Mouse (Mus musculus) bone marrow, adult 2 months (tissue): ENCODE measurements around the gene Shld2. TPM values are rescaled to one million over a fixed set of nuclear protein-coding genes. Genes with fewer than 3 reads are reported as not detected.

ENCODE experiments used
- H3K27ac ChIP-seq: fragments of 200-500 bp; 2 replicates; pipeline ENCODE4 v1.5.1; 2012; ENCODE audit warnings: low read depth, mild to moderate bottlenecking, control low read depth, inconsistent platforms, low read length; ENCODE audit not compliant: control insufficient read depth, poor library complexity, insufficient read depth
- H3K4me1 ChIP-seq: fragments of 200-500 bp; 2 replicates; pipeline ENCODE4 v1.6.1; 2011; ENCODE audit warnings: low read length; ENCODE audit not compliant: control insufficient read depth, insufficient read depth
- H3K4me3 ChIP-seq: fragments of 200-500 bp; replicated peaks from 2 replicates; pipeline ENCODE3; 2011; ENCODE audit warnings: mild to moderate bottlenecking, low read depth, low read length, control low read depth; ENCODE audit not compliant: control insufficient read depth
- CTCF ChIP-seq: fragments of 200-500 bp; IDR thresholded peaks from 2 replicates; pipeline ENCODE4 v1.5.1; 2011; ENCODE audit warnings: low read length, control low read depth; ENCODE audit not compliant: control insufficient read depth, insufficient read depth
- POLR2A ChIP-seq: fragments of 200-500 bp; IDR thresholded peaks from 2 replicates; pipeline ENCODE4 v1.6.1; 2011; ENCODE audit warnings: low read depth, mild to moderate bottlenecking, control low read depth, low read length, borderline replicate concordance; ENCODE audit not compliant: control insufficient read depth
- WGBS: fragments of 180-500 bp; shearing (Covaris S2); methylation state at CpG from one replicate; pipeline ENCODE4 v1.1.7; 2018; 5-methylcytosine and 5-hydroxymethylcytosine counted together
- polyA plus RNA-seq: library from polyadenylated mRNA; stranded (reverse); fragments of >200 nt; gene quantifications from 2 replicates; pipeline ENCODE4 v1.2.4, GENCODE M21; 2011; ENCODE audit warnings: low replicate concordance; ENCODE audit not compliant: missing spikeins, insufficient read depth, insufficient read length

The Shld2 gene
- polyA plus RNA-seq, 1 experiment, result 0.45 TPM

GRCm38 (mm10) chr14:34227981-34228380, 82.3 kb downstream of the Shld2 start:
- H3K4me1 ChIP-seq, result no peaks in the 10 kb centered on the region
- H3K27ac ChIP-seq, result no peak overlapping the region; the same call in 1 of the 2 replicates
- 66% methylated on average over 12 of the region's 12 CpGs for WGBS
- no peak overlapping the region for H3K4me3 ChIP-seq
- no peak for TF ChIP-seq POLR2A
- no peak for TF ChIP-seq CTCF

DNA sequence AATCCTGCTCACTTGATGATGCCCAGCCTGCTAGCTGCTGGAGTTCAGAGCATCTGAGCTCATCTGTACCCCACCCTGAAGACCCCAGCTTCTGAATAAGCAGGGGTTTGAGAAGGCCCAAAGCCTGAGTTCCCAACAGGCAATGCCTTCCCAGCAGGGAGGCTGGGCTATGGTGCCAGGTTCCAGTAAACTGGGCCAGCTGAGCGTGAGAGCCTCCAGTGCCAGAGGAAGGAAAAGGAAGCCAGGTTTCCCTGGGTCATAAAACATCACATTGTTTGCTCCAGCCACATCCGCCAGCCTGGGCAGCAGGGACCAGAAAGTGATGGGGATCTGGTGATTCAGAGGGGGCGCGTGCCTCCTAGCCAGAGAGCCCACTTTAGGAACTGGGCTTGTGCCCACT, 83.7 kb downstream of the Shld2 start:
- no peak for TF ChIP-seq POLR2A
- TF ChIP-seq CTCF, result no peak
- 66% methylated on average over 4 of the region's 4 CpGs for WGBS

GRCm38 (mm10) chr14:34225986-34226385, 84.3 kb downstream of the Shld2 start:
- TF ChIP-seq CTCF, result no peak
- TF ChIP-seq POLR2A, result no peak
- no peak overlapping the region for H3K27ac ChIP-seq
- no peaks in the 10 kb centered on the region for H3K4me1 ChIP-seq
- WGBS, result 76% methylated on average over 9 of the region's 9 CpGs
- no peak overlapping the region for H3K4me3 ChIP-seq

More for the DNA sequence above, 83.7 kb downstream of the Shld2 start:
- H3K27ac ChIP-seq, result no peak overlapping the region
- H3K4me3 ChIP-seq, result no peak overlapping the region
- no peaks in the 10 kb centered on the region for H3K4me1 ChIP-seq

DNA sequence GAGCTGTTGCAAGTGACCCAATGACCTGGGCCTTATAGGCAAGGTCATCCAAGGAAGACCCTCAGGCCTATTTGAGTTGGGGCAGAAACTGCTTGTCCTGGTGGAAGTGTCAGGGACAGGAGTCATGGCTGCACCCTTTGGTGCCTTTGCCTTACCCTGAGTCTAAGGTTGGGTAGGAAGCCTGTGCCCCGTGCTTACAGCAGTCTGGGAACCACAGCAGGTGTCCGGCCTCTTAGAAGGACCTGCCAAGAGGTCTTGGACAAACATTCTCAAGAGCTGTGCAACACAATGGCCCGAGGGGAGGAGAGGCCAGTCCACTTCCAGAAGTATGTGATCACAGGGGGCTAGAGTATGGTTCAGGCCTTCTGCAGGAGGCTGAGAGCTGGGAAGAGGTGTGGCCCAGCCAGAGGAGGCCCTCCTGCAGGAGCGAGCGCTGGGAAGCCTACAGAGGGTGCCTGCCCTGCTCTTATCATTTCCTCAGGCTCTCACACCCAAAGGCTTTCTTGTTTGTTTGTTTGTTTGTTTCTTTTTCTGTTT, 86.9 kb downstream of the Shld2 start:
- H3K4me1 ChIP-seq, result no peaks in the 10 kb centered on the region
- no peak overlapping the region for H3K4me3 ChIP-seq
- no peak overlapping the region for H3K27ac ChIP-seq
- TF ChIP-seq CTCF (no peak), POLR2A (no peak)
- WGBS, result 70% methylated on average over 5 of the region's 5 CpGs

DNA sequence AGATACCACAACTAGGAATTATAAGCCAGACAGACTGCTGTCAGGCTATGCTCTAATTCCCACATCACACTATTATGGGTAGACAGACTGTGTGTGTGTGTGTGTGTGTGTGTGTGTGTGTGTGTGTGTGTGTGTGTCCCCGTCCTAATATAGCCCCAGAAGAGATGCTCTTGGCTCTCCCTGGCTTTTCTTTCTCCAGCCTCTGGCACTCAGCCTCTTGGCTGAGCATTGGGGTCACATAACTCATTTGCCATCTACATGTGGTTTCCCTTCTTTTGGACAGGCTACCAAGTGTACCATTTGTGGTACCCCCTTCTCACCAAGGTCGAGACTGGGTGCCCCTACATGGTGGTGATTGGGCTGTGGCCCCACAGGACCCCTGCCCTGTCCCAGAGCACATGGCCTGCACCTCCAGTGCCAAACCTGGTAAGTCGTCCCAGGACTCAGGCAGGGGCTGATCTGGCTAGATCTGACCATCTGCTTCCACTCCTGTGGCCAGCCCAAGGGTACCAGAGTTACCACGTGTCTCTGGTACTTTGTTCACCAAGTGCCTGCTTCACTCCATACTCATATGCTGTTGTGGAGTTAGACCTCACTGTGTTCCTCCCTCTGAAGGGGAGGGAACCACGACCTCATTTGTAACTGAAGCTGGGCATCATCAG, 88.7 kb downstream of the Shld2 start:
- WGBS, result 54% methylated on average over 5 of the region's 5 CpGs

DNA sequence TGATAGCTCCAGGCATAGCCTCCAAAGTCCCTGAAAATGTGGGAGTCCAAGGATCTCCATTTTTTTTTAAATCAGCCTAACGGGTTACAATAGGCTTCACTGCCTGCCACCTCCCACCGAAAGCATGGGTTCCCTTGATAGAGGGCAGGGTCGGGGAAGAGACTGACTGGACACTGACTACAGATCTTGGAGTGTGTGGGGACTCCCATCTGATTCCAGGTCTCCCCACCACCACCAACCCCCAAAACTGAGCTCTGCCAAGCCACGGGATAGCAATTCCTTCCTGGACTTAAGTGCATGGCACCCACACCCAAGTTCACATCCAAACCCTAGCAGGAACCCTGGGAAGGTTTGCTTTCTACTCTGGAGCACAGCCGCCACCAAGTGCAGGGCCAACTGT, 89.9 kb downstream of the Shld2 start:
- 62% methylated on average over 5 of the region's 5 CpGs for WGBS
- H3K27ac ChIP-seq, result no peak overlapping the region
- no peak for TF ChIP-seq POLR2A
- TF ChIP-seq CTCF, result no peak
- H3K4me1 ChIP-seq, result no peaks in the 10 kb centered on the region
- no peak overlapping the region for H3K4me3 ChIP-seq

More for the DNA sequence above, 88.7 kb downstream of the Shld2 start:
- Histone ChIP-seq H3K27ac (no peak overlapping the region), H3K4me3 (no peak overlapping the region), H3K4me1 (no peaks in the 10 kb centered on the region)
- TF ChIP-seq CTCF (no peak), POLR2A (no peak)

DNA sequence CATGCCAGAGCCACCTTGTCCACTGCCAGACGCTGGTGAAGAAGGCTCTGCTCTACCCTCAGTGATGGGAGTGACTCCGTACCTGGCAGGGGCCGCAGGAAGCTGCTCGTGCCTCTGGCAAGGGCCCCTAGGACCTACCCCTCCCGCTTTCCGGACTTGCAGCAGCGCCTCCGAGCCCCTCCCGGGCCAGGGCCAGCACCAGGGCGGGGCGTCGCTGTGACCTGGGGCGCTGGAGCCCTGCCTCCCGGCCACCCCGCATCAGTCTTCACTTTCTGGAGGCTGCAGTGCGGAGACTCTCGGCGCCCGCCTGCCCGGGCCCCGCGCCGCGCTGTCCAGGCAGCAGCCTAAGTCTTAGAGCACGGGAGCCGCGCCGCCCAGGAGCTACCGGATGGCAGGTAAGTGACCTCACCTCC, 90.5 kb downstream of the Shld2 start:
- no peak overlapping the region for H3K4me3 ChIP-seq
- TF ChIP-seq POLR2A (no peak), CTCF (no peak)
- no peaks in the 10 kb centered on the region for H3K4me1 ChIP-seq
- WGBS, result 4% methylated on average over 29 of the region's 29 CpGs
- no peak overlapping the region for H3K27ac ChIP-seq

DNA sequence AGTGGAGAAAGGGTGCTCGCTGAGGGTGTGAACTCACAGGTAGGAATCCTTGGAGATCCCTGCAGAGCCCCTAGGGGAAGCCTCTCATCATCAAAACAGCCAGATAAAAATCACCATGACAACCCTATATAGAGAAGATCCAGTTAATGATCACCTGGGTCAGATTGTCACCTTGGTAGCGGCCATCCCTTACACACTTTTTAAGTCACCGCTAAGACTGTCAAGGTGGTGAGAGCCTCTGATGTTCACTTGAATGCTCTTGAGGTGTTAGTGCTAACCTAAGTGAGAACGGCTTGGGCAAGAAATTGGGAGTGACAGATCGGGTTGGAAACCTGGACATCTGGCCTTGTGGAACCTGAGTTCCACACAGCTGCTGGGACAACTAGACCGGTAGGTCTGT, 91.0 kb downstream of the Shld2 start, which contains the start of gene Syt15:
TSS of gene Syt15 (plus strand) at position 301 of the 400 bp plus-strand sequence.
- 63% methylated on average over 6 of the region's 6 CpGs for WGBS
- Histone ChIP-seq H3K4me3 (no peak within 1 kb of the TSS), H3K4me1 (no peaks in the 10 kb centered on the region), H3K27ac (no peak within 1 kb of the TSS)
- TF ChIP-seq POLR2A (no peak), CTCF (no peak)

- WGBS, result 69% methylated on average over 6 of the region's 6 CpGs
- H3K27ac ChIP-seq, result no peak overlapping the region
- H3K4me3 ChIP-seq, result no peak overlapping the region
- no peak for TF ChIP-seq POLR2A
- no peak for TF ChIP-seq CTCF
- H3K4me1 ChIP-seq, result no peaks in the 10 kb centered on the region
These were observed 94.7 kb downstream of the Shld2 start for GRCm38 (mm10) chr14:34215451-34216127.
